Mouse (Mus musculus) urinary bladder, postnatal 14 days (tissue): ENCODE measurements around the gene Sptssa.

ENCODE experiments used
- DNase-seq: peaks from one replicate; pipeline ENCODE4 v3.0.0; 2021; ENCODE audit warnings: low spot score

The Sptssa gene

DNA sequence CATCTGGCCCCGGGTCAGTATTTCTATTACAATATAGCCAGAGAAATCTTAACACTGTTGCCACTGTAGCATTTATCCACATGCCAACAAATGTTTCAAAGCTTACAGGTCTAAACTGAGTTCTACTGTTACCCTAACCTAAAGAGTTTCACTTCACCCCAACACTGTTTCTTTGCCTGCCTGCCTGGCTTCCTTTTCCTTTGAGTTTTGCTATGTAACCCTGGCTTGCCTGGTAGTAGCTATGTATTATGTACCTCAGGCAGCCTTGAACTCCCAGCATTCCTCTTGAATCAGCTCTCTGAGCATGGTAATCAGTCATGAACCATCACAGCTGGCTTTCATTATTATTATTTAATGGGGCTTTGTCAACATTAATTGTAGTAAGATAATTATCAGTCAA is 1.6 kb downstream of the Sptssa start:
- no peak for DNase-seq

- peak; percentile 69 for DNase-seq
Measured at GRCm38 (mm10) chr12:54654141-54654540, 2.2 kb downstream of the Sptssa start.

- no peak for DNase-seq
Measured at GRCm38 (mm10) chr12:54652346-54652745, 4.0 kb downstream of the Sptssa start.

DNA sequence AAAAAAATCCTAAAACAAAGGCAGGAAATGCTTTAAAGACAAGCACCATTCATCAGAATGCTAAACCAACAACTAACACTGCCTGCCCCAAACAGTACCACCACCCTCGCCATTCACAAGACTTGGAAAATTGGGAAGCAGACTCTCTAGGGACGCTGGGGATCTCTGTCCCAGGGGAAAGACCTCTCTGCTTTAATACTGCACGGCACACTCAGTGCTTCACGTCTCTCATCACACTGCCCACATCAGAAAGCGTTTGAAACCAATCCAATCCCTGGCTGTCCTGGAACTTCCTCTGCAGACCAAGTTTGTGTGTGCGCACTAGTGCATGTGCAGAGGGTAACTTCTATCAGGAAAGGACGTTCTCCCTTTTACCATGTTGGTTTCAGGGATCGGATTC is 4.6 kb downstream of the Sptssa start:
- no peak for DNase-seq

DNA sequence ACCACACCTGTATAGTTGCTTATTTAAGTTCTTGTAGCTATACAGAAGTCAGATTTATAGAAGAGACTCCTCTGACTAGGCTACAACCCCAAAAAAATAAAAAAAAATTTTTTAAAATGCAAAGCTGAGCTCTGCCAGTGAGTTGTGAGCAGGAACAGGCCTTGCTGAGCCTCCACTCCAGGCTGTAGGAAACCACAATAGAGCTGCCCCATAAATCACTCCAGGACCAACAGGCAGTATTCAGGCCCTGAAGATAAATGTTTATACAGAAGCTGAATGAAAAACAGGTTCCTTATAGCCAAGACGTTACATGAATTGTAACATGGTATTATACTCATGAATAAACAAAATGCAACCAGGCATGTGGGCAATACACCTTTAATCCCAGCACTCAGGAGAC is 5.2 kb downstream of the Sptssa start:
- DNase-seq: no peak

DNA sequence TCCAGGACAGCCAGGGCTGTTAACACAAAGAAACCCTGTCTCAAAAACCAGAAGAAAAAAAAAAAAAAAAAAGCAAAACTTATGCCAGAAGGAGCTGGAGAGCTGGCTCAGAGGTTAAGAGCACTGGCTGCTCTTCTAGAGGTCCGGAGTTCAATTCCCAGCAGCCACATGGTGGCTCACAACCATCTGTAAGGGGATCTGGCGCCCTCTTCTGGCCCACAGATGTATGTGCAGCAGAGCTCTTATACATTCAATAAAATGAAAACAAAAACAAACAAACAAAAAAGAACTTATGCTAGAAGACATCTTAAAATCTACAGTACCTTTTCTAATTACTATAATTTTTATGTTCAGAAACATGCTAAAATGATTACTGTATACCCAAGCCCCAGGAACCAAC is 11.4 kb downstream of the Sptssa start:
- DNase-seq: no peak

DNA sequence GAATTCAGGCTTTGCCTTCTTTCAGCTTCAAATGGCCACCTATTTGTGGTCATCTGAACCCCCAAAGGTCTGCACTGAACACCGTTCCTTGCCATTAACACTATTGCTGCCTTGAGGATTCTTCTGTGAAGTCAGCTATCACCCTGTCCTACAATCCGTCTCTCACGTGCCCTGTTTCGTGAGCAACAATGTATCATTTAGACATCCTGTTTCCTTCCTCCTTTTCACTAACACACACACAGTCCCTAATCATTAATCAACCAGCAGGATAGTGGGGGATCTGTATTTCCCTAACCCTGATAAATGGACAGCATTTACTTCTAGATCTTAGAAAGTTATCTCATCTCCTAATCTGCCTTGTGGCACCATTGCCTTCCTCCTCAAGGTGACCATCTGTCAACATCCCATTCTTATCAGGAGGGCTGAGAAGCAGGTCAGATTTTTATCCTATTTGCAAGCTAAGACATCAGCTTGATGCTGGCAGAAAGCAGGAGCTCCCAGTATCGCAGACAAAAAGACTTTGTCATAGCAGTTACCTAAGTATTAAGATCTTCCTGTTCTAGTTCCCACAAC is 13.0 kb downstream of the Sptssa start:
- no peak for DNase-seq

DNA sequence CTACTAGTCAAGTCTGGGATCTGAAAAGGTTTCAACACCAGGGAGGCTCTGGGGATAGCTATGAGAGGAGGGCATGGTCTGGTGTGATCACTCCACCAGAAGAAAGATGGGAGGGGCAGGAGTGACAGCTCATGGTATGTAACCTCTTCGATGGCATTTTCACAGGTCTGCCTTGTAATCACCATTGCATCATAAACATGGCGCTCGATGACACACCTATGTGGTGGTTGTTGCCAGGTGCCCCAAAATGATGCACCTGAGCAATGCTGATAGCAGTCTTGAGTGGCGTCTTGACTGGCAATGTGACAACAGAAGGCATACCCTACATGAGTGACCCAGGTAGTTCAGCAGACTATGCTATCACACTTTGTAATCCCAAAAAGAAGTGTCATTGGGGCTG is 15.0 kb downstream of the Sptssa start:
- DNase-seq: no peak

GRCm38 (mm10) chr12:54640259-54640658 is 16.1 kb downstream of the Sptssa start:
- no peak for DNase-seq

DNA sequence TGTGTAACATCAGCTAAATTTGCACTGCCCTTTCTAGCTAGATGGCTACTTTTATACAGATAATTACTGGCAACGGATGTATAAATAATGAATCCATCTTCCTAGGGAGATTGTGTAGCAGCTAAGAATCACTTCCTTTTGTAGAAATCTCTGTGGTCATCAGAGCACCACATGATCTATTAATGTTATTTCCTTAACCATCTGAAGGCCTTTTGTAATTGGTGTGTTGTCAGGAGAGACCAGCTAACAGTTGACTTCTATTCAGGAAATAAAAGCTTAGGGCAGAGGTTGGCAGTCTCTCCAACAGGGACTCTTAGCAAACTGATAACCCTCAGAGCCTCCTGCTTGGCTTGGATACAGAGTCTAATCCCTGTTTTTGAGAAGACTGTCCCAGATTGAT is 19.3 kb downstream of the Sptssa start:
- no peak for DNase-seq

- no peak for DNase-seq
Measured at GRCm38 (mm10) chr12:54632141-54632540, 24.2 kb downstream of the Sptssa start.

DNA sequence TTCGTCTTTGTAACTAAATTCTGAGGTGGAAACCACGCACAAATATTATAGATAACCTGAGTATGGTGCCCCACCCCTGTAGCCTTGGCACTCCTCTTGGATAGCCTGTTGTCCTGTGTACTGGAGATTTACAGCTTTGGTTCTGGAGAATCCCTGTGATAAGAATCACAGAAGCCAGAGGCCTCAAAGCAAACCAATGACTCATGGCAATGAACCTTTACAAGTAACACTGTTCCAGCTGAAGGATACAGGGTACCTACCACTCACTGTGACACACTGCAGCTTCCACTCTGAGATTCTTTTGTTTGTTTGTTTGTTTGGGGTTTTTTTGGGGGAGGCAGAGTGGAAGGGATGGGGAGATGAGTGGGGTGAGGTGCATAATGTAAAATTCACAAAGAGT is 34.4 kb downstream of the Sptssa start:
- no peak for DNase-seq

DNA sequence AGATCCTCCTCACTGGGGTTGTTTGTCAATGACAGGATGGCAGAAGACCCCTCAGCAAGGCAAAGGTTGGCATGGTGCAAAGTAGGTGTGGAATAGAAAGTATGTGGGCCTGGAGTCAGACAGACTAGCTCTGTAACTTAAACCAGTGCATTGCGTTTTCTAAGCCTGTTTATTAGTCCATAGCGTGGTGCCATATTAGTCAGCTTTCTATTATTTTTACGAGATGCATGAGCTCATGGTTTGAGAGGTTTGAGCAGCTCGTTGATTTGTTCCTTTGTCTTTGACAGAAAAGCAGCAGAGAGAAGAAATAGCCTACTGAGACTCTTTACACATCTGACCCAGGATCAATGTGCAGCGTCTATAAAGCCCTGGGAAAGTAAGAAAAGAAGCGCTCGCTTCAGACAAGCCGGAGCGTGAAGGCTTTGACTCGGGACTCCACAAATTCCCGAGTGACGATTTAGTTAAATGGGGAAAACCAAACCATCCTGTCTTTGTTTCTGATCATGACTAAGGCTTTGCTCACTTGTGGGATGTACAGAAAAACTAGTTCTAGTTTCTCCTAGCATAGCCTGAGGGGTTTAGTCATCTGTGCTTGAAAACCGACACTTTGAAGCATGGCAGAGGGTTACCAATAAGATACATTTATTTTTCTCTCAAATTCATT is 36.2 kb downstream of the Sptssa start:
- no peak for DNase-seq

GRCm38 (mm10) chr12:54608988-54609387 is 47.4 kb downstream of the Sptssa start:
- DNase-seq: no peak

DNA sequence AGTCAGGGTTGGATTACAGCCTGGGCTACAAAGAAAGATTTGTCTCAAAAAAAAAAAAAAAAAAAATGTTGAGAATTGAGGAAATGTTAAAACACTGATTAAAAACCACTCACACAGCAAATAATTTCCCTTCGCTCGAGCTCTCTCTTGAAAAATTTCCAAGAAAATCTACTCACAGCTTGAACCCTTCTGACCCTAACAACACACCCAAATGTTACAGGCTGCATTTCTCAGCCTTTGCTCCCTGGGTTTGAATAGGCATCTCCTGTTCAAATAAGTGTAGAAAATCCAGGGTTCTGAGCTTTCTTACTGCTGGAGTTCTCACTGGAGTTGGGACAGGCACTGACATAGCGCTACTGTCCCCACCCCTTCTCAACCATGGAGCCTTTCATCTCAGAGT is 51.2 kb downstream of the Sptssa start:
- no peak for DNase-seq

GRCm38 (mm10) chr12:54603542-54604167 is 52.7 kb downstream of the Sptssa start:
- no peak for DNase-seq

- DNase-seq: no peak
Measured at GRCm38 (mm10) chr12:54600482-54600881, 55.9 kb downstream of the Sptssa start.

DNA sequence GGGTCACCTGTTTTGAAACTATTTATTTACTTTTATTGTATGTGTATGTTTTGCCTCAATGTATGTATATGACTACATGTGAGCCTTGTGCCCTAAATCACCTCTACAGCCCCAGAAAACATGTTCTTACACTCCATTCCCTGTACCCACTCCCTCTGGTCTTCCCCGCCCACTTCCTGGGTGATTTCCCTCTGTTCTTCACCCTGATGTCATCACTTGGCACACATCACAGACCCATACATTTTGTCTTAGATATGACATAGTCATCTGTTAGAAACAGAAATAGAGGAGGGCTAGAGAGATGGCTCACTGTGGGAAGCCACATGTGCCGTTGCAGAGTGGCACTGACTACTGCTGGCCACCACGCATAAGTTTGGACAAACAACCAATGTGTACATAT is 58.0 kb downstream of the Sptssa start:
- no peak for DNase-seq

GRCm38 (mm10) chr12:54596715-54597114 is 59.7 kb downstream of the Sptssa start:
- DNase-seq: no peak
